Mouse (Mus musculus): ENCODE results near the gene Fbxo36.

- no peak for TF ChIP-seq CTCF (IDR thresholded peaks at IDR 0.05; ENCODE audit: borderline replicate concordance, control insufficient read depth, extremely low read depth, insufficient read depth, low read length, poor library complexity)
- TF ChIP-seq POLR2A (IDR thresholded peaks at IDR 0.05; ENCODE audit: control insufficient read depth, extremely low read depth, insufficient read depth, low read length, poor library complexity), result no peak
These were observed 103.0 kb downstream of the Fbxo36 start for GRCm38 (mm10) chr1:84942666-84943065.
